Mouse (Mus musculus) testis, adult 2 months (tissue): ENCODE measurements around the gene Gm20388.

Source experiments
- CTCF ChIP-seq: fragments of 200-500 bp; IDR thresholded peaks from 2 replicates; pipeline ENCODE4 v1.5.1; 2012; ENCODE audit warnings: low read depth, mild to moderate bottlenecking, inconsistent platforms, low read length, moderate library complexity; ENCODE audit not compliant: control insufficient read depth, insufficient read depth, insufficient replicate concordance
- POLR2A ChIP-seq: fragments of 200-500 bp; IDR thresholded peaks from 2 replicates; pipeline ENCODE4 v1.6.1; 2012; ENCODE audit warnings: low read depth, mild to moderate bottlenecking, inconsistent platforms, low read length, moderate library complexity; ENCODE audit not compliant: control insufficient read depth

- TF ChIP-seq CTCF (no peak), POLR2A (no peak)
These were observed 1198.0 kb downstream of the Gm20388 start for GRCm38 (mm10) chr8:121108657-121109056.
